Mouse (Mus musculus) erythroblast, embryonic 14.5 days (primary cell): ENCODE results near the gene Zc3h12c.

Experiments used
- GATA1 ChIP-seq: IDR thresholded peaks from 2 replicates; pipeline ENCODE4 v1.6.1; 2012; ENCODE audit warnings: low read length, inconsistent platforms, mixed read lengths
- TAL1 ChIP-seq: IDR thresholded peaks from 3 replicates; pipeline ENCODE4 v1.6.1; 2012; ENCODE audit warnings: low read length, inconsistent platforms, mixed read lengths

GRCm38 (mm10) chr9:52113091-52113490 lies 55.3 kb downstream of the Zc3h12c start:
- TF ChIP-seq TAL1 = no peak
- no peak for TF ChIP-seq GATA1
